Mouse (Mus musculus): ENCODE data around the gene Slc22a1. TPM values are rescaled to one million over a fixed set of nuclear protein-coding genes. Genes with fewer than 3 reads are reported as not detected.

Gene Slc22a1
- polyA plus RNA-seq, 1 experiment from 2014 or later: not detected

DNA sequence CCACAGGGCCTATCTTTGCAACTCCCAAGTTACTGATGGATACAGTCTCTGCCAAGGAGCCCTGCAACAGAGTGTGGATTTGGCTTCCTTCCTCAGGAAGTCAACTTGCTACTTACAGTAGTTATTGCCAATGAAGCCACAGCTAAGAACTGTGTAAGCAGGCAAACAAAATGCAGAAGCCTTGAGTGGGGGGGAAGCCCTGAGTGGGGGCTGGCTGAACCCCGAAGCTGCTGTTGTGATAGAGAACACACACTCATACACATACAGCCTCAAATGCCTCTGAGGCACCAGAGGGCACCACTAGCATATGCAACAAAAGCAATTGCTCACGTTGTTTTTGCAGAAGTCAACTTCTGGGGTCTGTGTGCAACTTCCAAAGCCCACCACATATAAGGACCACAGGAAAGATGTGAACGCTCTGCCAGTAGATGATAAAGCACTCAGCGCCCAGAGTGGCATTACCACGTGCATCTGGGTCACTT lies 38.5 kb upstream of the Slc22a1 start:
- no peaks in the 10 kb centered on the region for H3K9me3 ChIP-seq (ENCODE audit: control insufficient read depth, low read length)
- no peak overlapping the region for H3K4me3 ChIP-seq (ENCODE audit: low read depth, low read length)
- no peak overlapping the region for H3K4me2 ChIP-seq (ENCODE audit: low read depth, low read length, severe bottlenecking)
- 90% methylated on average over 5 of the region's 5 CpGs for WGBS
- H3K36me3 ChIP-seq (ENCODE audit: control insufficient read depth, insufficient read depth, low read length): peaks cover 3% of the 10 kb centered on the region; the same call in 1 of the 2 replicates
- no peak overlapping the region for H3K27ac ChIP-seq (ENCODE audit: low read depth, low read length)
- no peak overlapping the region for H3K9ac ChIP-seq (ENCODE audit: low read length)
- DNase-seq (ENCODE audit: low spot score) (no peak), ATAC-seq (replicated peaks; ENCODE audit: low FRiP score) (no peak)
- no peaks in the 10 kb centered on the region for H3K4me1 ChIP-seq (replicated peaks; ENCODE audit: control insufficient read depth, insufficient read depth, low read length)
- no peaks in the 10 kb centered on the region for H3K27me3 ChIP-seq (ENCODE audit: control insufficient read depth, insufficient read depth, low read length)

DNA sequence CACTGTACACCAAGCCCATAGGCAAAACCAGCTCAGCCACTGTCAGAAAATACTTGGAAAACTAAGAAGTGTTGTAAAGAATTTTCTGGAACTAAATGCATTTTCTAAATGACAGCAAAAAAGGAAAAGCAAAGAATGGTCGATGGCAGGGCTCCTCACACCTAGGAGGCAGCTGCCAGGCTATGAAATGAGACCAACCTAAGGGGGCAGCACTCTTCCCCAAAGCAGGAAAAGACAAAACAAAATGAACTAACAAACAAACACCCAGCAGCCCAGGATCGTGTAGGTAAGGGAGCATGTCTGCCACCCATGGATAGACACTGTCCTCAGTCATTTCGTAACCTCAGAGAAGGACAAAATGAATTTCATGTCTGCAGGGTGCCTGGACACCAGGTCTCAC lies 37.4 kb upstream of the Slc22a1 start:
- DNase-seq (ENCODE audit: low spot score) (no peak), ATAC-seq (replicated peaks; ENCODE audit: low FRiP score) (no peak)
- H3K4me1 ChIP-seq (replicated peaks; ENCODE audit: control insufficient read depth, insufficient read depth, low read length): no peaks in the 10 kb centered on the region
- H3K9ac ChIP-seq (ENCODE audit: low read length): no peak overlapping the region
- no peak overlapping the region for H3K4me2 ChIP-seq (ENCODE audit: low read depth, low read length, severe bottlenecking)
- peaks cover 3% of the 10 kb centered on the region; the same call in 1 of the 2 replicates for H3K36me3 ChIP-seq (ENCODE audit: control insufficient read depth, insufficient read depth, low read length)
- WGBS: 79% methylated on average over 3 of the region's 3 CpGs
- H3K4me3 ChIP-seq (ENCODE audit: low read depth, low read length): no peak overlapping the region
- no peaks in the 10 kb centered on the region for H3K9me3 ChIP-seq (ENCODE audit: control insufficient read depth, low read length)
- H3K27ac ChIP-seq (ENCODE audit: low read depth, low read length): no peak overlapping the region
- no peaks in the 10 kb centered on the region for H3K27me3 ChIP-seq (ENCODE audit: control insufficient read depth, insufficient read depth, low read length)

DNA sequence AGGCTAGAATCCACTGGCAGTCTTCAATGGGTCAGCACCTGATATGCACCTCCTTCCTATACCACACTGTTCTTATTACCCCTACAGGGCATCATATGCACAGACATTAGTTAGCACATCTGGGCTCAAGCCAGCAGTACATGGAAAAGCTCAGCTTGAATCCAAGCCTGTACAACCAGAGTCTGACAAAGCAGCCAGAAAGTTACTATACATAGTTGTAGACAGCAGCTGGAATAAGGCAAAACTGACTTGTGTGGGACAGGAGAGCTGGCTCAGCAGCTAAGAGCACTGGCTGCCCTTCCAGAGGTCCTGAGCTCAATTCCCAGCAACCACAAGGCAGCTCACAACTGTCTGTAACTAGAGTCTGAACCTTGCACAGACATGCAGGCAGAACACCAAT lies 36.6 kb upstream of the Slc22a1 start:
- H3K36me3 ChIP-seq (ENCODE audit: control insufficient read depth, insufficient read depth, low read length): peaks cover 3% of the 10 kb centered on the region; the same call in 1 of the 2 replicates

DNA sequence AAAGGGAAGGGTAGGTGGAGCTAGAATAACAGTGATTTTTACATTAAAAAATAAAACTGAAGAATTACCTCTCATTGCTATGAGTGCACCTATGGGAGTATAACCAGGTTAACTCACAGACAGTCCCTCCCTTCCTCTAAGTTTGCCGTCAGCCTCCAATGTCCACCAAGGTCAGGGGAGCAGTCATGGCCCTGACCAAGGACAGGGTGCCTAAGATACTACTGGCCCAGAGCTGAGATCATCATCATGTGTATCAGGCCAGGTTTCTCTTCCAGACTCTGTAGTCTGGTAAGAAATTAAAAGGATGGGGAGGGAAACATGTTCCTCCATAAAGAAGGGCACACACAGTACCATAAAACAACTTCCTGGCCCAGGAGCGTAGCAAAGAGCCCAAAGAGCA lies 35.3 kb upstream of the Slc22a1 start:
- WGBS: 98% methylated on average over 2 of the region's 2 CpGs
- H3K27me3 ChIP-seq (ENCODE audit: control insufficient read depth, insufficient read depth, low read length): no peaks in the 10 kb centered on the region
- no peak overlapping the region for H3K9ac ChIP-seq (ENCODE audit: low read length)
- ATAC-seq (replicated peaks; ENCODE audit: low FRiP score) (no peak), DNase-seq (ENCODE audit: low spot score) (no peak)
- H3K4me3 ChIP-seq (ENCODE audit: low read depth, low read length): no peak overlapping the region
- no peak overlapping the region for H3K27ac ChIP-seq (ENCODE audit: low read depth, low read length)
- no peaks in the 10 kb centered on the region for H3K9me3 ChIP-seq (ENCODE audit: control insufficient read depth, low read length)
- H3K4me2 ChIP-seq (ENCODE audit: low read depth, low read length, severe bottlenecking): no peak overlapping the region
- no peaks in the 10 kb centered on the region; the same call in 1 of the 2 replicates for H3K36me3 ChIP-seq (ENCODE audit: control insufficient read depth, insufficient read depth, low read length)
- no peaks in the 10 kb centered on the region for H3K4me1 ChIP-seq (replicated peaks; ENCODE audit: control insufficient read depth, insufficient read depth, low read length)

More for the DNA sequence above, 36.6 kb upstream of the Slc22a1 start:
- Histone ChIP-seq H3K9me3 (ENCODE audit: control insufficient read depth, low read length) (no peaks in the 10 kb centered on the region), H3K4me1 (replicated peaks; ENCODE audit: control insufficient read depth, insufficient read depth, low read length) (no peaks in the 10 kb centered on the region), H3K4me2 (ENCODE audit: low read depth, low read length, severe bottlenecking) (no peak overlapping the region), H3K9ac (ENCODE audit: low read length) (no peak overlapping the region), H3K4me3 (ENCODE audit: low read depth, low read length) (no peak overlapping the region), H3K27me3 (ENCODE audit: control insufficient read depth, insufficient read depth, low read length) (no peaks in the 10 kb centered on the region), H3K27ac (ENCODE audit: low read depth, low read length) (no peak overlapping the region)
- ATAC-seq (replicated peaks; ENCODE audit: low FRiP score): no peak
- DNase-seq (ENCODE audit: low spot score): no peak

DNA sequence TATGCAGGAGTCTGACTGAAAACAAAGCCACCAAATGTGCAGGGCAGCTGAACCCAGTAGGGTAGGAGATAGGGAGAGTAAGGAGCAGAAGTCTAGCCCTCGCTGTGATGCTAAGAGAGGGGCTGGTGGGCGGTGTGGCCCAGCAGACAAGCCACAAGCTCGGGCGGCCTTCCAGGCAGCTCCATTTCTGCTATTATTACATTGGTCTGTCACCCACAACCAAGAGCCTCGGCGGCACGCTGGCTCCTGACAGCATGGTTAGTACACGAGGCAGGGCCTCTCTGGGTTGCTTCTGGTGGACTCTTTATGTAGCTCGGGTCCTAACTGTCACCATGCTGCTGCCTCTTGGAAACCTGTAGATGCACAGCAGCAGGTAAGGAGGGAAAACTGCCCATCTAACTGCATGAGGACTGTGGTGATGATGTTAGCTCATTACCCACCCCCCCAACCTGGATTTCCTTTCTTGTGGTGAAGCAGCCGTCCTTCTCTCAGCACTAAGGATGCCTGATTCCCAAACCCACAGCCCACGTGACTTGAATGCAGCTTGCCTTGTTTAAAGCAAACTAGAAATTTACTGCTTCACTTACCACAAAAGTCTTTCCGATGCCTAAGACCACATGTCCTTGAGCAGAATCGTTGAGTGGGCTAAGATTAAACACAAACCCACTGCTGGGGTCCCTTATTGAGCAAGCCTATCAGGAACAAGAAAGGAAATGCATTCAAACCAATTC lies 34.6 kb upstream of the Slc22a1 start:
- Histone ChIP-seq H3K4me2 (ENCODE audit: low read depth, low read length, severe bottlenecking) (no peak overlapping the region), H3K27ac (ENCODE audit: low read depth, low read length) (no peak overlapping the region), H3K27me3 (ENCODE audit: control insufficient read depth, insufficient read depth, low read length) (no peaks in the 10 kb centered on the region), H3K36me3 (ENCODE audit: control insufficient read depth, insufficient read depth, low read length) (no peaks in the 10 kb centered on the region; the same call in 1 of the 2 replicates), H3K4me3 (ENCODE audit: low read depth, low read length) (no peak overlapping the region), H3K4me1 (replicated peaks; ENCODE audit: control insufficient read depth, insufficient read depth, low read length) (no peaks in the 10 kb centered on the region), H3K9ac (ENCODE audit: low read length) (no peak overlapping the region), H3K9me3 (ENCODE audit: control insufficient read depth, low read length) (no peaks in the 10 kb centered on the region)
- WGBS: 83% methylated on average over 13 of the region's 13 CpGs
- ATAC-seq (replicated peaks; ENCODE audit: low FRiP score) (no peak), DNase-seq (ENCODE audit: low spot score) (no peak)

DNA sequence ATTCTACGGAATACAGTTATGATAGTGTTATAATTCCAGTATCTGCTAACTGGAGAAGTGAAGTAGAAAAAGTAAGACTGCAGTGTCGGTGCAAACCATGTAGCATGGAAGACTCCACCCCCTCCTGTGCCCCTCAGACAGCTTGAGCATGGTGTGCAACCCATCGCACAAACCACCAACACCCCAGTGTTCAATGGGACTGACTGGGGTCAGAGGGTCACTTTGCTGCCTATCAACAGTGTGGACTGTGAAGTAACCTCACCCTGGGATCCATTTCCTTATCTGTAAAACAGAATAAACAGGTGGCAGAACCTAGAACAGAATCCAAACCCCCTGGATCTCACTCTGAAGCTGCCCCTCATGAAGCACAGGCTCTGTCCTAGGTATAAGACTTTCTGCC lies 32.8 kb upstream of the Slc22a1 start:
- Histone ChIP-seq H3K9me3 (ENCODE audit: control insufficient read depth, low read length) (no peaks in the 10 kb centered on the region), H3K36me3 (ENCODE audit: control insufficient read depth, insufficient read depth, low read length) (no peaks in the 10 kb centered on the region; the same call in 1 of the 2 replicates), H3K4me3 (ENCODE audit: low read depth, low read length) (no peak overlapping the region), H3K9ac (ENCODE audit: low read length) (no peak overlapping the region), H3K4me1 (replicated peaks; ENCODE audit: control insufficient read depth, insufficient read depth, low read length) (no peaks in the 10 kb centered on the region), H3K4me2 (ENCODE audit: low read depth, low read length, severe bottlenecking) (no peak overlapping the region), H3K27me3 (ENCODE audit: control insufficient read depth, insufficient read depth, low read length) (no peaks in the 10 kb centered on the region), H3K27ac (ENCODE audit: low read depth, low read length) (no peak overlapping the region)
- DNase-seq (ENCODE audit: low spot score): no peak
- WGBS: 94% methylated on average over 3 of the region's 3 CpGs
- ATAC-seq (replicated peaks; ENCODE audit: low FRiP score): no peak

DNA sequence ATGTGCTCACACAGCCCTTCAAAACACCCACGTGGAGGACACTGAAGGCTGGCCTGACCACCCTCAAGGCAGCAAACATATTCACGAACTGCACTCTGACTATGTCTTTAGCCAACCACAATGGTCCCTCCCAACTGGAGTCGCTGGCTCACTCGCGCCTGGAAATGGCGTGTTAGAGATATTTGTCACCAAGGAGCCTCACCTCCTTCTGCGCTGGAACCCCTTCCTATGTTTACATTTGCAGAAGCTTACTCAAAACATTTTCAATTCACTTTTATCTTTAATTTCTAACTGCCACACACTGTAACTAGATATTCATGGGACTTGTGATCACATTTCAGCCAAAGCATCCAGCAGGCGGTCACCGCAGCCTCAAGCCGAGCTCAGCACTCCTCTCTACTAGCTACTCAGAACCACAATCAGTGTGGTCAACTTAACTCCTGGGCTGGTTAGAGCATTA lies 31.0 kb upstream of the Slc22a1 start:
- WGBS: 89% methylated on average over 10 of the region's 10 CpGs
- Histone ChIP-seq H3K4me1 (replicated peaks; ENCODE audit: control insufficient read depth, insufficient read depth, low read length) (no peaks in the 10 kb centered on the region), H3K27ac (ENCODE audit: low read depth, low read length) (no peak overlapping the region), H3K27me3 (ENCODE audit: control insufficient read depth, insufficient read depth, low read length) (no peaks in the 10 kb centered on the region), H3K4me3 (ENCODE audit: low read depth, low read length) (no peak overlapping the region), H3K4me2 (ENCODE audit: low read depth, low read length, severe bottlenecking) (no peak overlapping the region), H3K36me3 (ENCODE audit: control insufficient read depth, insufficient read depth, low read length) (no peaks in the 10 kb centered on the region; the same call in 1 of the 2 replicates), H3K9me3 (ENCODE audit: control insufficient read depth, low read length) (no peaks in the 10 kb centered on the region), H3K9ac (ENCODE audit: low read length) (no peak overlapping the region)
- no peak for ATAC-seq (replicated peaks; ENCODE audit: low FRiP score)
- DNase-seq (ENCODE audit: low spot score): no peak

DNA sequence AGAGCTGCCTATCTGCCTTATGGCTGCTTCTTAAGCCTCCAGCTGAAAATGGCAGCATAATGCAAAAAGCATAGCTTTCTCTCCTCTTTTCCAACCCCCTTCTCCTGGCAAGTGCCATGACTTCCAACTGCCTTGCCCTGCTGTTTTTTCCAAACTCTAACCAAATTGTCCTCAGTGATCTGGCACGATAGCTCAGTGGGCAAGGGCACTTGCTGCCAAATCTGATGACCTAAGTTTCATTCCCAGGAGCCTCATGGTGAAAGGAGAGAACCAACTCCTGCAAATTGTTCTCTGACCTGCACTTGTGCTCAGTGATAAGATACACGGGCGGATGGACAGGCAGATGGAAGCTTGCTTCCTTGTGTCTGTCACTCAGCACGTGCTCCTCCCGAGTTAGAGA lies 27.3 kb upstream of the Slc22a1 start:
- H3K9ac ChIP-seq (ENCODE audit: low read length): no peak overlapping the region
- no peak overlapping the region for H3K4me2 ChIP-seq (ENCODE audit: low read depth, low read length, severe bottlenecking)
- no peak overlapping the region for H3K4me3 ChIP-seq (ENCODE audit: low read depth, low read length)
- DNase-seq (ENCODE audit: low spot score) (no peak), ATAC-seq (replicated peaks; ENCODE audit: low FRiP score) (no peak)
- no peaks in the 10 kb centered on the region for H3K4me1 ChIP-seq (replicated peaks; ENCODE audit: control insufficient read depth, insufficient read depth, low read length)
- no peaks in the 10 kb centered on the region for H3K9me3 ChIP-seq (ENCODE audit: control insufficient read depth, low read length)
- no peaks in the 10 kb centered on the region for H3K27me3 ChIP-seq (ENCODE audit: control insufficient read depth, insufficient read depth, low read length)
- 94% methylated on average over 5 of the region's 5 CpGs for WGBS
- no peak overlapping the region for H3K27ac ChIP-seq (ENCODE audit: low read depth, low read length)
- peaks cover 4% of the 10 kb centered on the region; the same call in 1 of the 2 replicates for H3K36me3 ChIP-seq (ENCODE audit: control insufficient read depth, insufficient read depth, low read length)

DNA sequence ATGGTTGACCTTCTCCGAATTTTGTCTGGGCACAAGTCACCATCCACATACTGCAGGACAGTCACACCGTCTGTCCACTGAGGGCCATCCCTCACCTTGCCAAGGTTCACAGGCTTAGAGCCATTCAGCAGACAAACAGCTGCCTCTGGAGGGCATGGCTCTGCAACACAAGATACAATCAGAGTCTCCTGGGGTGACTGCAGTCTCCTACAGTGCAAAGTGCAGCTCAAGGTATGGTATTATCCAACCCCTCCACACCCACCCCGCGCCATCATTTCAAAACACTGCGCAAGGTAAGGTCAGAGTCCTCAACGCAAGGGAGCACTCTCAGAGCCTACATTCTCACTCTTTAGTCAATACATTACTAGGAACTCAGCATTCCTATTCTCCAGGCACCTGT lies 24.7 kb upstream of the Slc22a1 start:
- Histone ChIP-seq H3K27me3 (ENCODE audit: control insufficient read depth, insufficient read depth, low read length) (no peaks in the 10 kb centered on the region), H3K9ac (ENCODE audit: low read length) (no peak overlapping the region), H3K4me1 (replicated peaks; ENCODE audit: control insufficient read depth, insufficient read depth, low read length) (no peaks in the 10 kb centered on the region), H3K36me3 (ENCODE audit: control insufficient read depth, insufficient read depth, low read length) (peaks cover 7% of the 10 kb centered on the region; the same call in 1 of the 2 replicates), H3K4me3 (ENCODE audit: low read depth, low read length) (no peak overlapping the region), H3K4me2 (ENCODE audit: low read depth, low read length, severe bottlenecking) (no peak overlapping the region), H3K9me3 (ENCODE audit: control insufficient read depth, low read length) (no peaks in the 10 kb centered on the region), H3K27ac (ENCODE audit: low read depth, low read length) (no peak overlapping the region)
- ATAC-seq (replicated peaks; ENCODE audit: low FRiP score) (no peak), DNase-seq (ENCODE audit: low spot score) (no peak)
- 94% methylated on average over 6 of the region's 6 CpGs for WGBS
